Mouse (Mus musculus): Measurements from ENCODE around the gene Hs1bp3.

Hs1bp3 gene

DNA sequence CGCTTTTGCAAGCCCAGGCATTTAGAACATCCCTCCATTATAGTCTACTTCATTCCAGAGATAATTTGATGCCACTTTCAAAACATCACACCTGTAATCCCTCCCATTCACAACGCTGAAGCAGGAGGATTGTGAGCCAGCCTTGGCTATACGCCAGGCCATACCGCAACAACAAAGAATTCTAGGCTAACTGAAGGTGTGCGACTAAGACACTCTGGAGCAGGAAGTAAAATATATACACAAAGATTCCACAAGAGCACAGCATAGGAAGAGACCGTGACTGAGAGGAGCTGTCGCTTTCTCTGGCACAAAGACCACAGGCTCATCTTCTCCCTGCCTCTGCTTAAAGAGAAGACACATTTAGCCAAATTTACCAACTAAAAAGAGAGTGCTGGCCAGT is 49.2 kb downstream of the Hs1bp3 start:
- DNase-seq (ENCODE audit: low read depth, low spot score), result no peak

DNA sequence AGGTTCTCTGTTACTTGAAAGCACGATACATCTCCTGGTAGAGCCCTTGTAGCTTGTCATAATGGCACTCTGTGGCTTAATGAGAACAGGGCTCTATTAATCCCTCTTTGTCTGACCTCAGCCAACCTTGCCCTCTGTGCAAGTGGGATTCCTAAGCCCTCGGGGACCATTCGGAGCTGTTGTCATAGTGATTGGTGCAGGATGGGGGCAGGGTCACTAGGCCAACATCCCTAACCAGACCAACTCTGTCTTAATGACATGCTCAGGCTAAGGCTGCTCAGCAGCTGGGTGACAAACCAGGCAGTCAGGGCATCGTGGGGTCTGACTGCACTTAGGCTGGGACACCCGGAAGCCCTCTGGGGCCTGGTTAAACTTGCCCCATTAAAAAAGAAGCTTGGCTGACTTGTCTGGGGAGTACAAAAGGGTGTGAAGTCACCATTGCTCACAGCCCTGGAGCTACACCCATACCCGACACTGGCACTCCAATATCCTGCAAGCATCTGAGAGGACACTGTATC is 51.1 kb downstream of the Hs1bp3 start:
- DNase-seq (ENCODE audit: low read depth, low spot score), result no peak

DNA sequence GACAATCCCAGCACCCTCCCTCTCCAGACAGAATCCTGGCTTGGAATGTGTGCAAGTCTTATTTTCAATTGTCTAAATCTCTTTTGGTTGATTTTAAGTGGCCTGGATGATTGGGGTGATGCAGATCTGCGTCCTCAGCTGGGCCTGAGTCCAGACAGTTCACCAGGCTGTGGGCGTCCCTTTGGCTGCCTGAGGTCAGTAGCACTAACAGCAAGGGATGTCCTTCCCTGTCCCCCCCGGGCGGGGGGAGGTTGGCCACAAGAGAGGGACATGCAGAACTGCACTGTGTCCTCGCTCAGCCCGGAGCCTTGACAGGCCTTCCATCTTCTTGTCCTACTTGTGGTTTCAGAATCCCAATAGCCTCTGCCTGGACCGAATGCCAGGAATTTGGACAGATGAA is 52.1 kb downstream of the Hs1bp3 start:
- no peak for DNase-seq (ENCODE audit: low read depth, low spot score)

DNA sequence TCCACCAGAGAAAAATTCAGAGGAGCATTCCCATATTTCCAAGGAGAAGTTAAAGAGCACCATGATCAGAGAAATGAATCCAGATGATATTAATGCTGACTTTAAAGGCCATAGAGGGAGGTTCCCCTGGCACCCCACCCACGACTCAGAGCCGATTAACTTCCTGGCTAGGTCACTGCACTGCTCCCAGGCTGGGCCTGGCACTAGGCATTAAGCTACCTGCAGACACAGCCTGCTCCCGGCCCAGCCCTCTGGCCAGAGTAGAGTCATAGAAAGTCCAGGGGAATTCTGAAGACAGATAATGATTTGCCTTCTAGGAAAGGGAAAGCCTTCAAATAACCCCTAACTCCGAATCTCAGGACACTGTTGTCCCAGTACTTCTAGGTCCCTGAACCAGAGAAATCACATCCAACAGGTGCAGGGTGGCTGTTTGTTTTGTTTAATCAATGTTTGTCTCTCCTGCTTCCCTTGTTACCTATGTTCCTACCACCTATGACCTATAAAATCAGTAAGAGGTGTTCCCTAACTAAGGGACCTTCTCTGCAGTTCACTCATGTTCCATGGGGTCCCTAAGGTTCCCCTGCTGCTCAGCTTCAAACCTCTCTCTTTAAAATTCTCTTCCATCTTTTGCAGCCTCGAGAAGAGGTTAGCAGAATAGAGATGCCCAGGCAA is 52.8 kb downstream of the Hs1bp3 start:
- DNase-seq (ENCODE audit: low read depth, low spot score), result no peak

DNA sequence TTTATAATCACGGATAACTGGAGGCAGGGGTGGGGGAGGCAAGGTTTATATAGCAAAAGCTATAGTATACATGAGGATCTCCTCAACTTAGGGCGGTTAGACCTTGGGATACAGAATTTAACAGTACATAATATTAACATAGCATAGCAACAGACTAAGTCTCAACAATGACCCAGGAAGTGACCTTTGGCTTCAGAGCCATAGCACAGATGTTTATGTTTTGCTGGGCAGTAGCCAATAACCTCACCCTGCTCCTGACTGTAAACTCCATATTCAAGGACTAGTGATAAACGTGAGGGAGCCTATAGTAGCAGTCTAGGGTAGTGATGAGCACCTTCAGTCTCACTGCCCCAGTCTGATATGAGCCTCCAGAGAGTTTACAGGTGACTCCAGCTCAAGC is 53.5 kb downstream of the Hs1bp3 start:
- no peak for DNase-seq (ENCODE audit: low read depth, low spot score)

DNA sequence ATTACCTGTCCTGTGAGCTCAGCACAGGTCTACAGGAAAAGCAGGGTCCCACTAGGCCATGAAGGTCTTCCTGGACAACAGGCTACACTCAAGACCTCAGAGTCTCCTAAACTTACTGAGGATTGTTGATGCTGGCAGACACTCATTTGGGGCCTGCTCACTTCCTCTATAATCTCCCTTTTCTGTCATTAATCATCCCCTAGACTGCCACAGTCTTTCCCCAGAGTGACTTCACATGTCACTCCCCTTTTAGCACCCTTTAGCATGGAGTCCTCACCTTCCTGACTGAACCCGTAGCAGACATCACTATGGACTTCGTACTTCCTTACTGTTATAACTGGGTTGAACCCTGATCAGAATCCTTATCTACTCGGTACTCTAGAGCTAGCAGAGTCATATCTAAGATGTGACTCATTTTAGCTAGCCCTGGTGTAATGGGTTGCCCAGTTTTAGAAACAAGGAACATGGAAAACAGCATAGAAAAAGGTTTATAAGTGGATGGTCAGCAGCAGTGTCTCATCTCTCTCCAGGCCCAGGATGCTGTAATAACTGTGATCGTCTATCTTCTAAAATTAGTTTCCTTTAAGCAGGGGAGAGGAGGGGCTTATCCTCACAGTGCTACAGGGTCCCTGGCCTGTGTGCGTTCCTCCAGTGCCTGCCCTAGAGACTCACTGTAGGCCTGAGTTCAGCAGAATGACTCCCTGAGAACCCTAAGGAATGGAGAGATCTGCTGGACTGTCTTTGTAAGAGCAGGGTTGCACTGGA is 58.7 kb downstream of the Hs1bp3 start:
- DNase-seq (ENCODE audit: low read depth, low spot score), result no peak

DNA sequence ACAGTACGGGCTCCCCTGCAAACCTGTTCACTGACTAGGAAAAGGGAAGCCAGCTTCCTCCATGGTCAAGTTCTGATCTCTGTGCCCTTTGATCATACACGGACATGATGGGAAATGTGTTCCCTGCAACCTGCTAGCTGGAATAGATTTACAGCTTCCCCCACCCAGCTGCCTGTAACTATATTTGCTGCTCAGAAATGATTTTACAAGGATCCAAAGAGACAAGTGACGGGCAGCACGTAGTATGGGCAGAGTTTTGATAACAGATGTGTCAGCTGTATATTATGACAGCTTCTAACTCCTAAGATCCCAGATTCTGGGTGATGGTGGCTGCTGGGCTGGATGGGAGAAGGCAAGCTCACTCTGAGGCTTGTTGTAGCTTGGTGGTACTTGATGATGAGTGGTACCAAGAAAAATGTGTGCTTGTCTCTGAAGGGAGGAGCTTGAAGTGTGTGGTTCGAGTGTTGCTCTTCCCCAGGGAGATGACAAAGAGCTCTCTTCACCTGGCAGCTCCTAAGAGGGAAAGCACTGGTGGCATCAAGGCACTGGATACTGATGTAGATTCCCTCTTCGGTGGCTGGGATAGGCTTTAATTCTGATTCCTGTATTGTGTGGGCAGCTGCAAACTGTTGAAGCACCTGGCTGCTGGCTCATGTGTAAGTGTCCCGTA is 59.4 kb downstream of the Hs1bp3 start:
- no peak for DNase-seq (ENCODE audit: low read depth, low spot score)

DNA sequence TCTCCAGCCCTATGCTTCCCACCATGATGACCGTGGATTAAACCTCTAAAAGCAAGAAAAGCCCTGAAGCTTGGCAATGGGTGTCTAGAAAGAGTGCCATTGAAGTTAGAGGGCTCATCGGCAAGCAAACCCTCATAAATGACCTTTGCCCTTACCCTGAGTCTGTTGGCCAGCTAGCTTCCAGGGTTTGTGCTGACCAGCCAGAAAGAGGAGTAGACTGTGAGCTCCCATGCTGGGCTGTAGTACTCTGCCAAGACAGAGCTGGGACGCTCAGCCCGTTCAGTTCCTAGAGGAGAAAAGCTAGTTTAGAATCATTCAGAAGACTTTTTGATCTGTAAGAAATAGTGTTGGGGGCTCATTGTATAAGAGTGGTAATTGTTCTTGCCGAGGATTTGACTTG is 60.5 kb downstream of the Hs1bp3 start:
- DNase-seq (ENCODE audit: low read depth, low spot score), result no peak

DNA sequence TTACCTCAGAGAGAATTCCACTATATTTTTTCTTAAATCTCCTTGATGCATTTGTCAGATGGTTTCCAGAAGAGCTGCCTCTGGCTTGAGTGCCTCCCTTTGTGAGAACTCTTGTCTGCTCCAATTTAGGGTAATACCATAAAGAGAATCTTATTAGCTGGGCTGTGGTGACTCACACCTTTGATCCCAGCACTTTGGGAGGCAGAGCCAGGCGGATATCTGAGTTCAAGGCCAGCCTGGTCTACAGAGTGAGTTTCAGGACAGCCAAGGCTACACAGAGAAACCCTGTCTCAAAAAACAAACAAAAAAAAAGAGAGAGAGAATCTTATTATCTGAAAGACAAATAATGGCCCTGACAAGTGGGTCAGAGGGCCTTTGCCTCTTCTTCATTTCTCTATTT is 63.9 kb downstream of the Hs1bp3 start:
- DNase-seq (ENCODE audit: low read depth, low spot score), result no peak

DNA sequence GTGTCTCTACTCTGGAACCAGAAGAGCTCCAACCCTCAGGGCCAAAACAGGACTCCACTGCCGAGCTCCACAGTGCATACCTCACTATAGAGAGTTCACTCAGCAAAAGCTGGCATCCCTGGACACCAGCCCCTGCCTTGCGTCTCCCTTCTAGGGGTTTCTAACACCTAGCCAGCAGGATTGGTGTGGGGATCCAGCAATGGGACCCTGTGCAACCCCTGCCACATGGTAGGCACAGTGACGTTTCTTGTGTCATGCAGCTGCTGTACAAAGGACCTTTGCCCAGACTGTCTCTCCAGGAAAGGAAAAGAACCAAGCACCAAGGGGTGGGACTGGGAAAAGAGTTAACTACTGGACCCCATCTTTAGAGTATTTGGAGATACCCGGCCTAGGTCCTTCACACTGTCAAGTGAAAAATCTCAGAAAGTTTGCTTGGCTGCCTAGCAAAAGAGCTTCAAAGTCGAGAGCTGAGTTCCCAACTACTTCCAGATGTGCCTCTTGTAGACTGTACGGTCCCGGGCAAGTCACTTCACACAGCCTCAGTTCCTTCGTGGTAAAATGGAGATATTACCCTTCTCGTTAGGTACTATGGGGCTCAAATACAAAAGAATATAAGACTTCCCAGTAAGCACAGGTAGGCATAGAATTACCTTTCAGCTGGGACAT is 64.9 kb downstream of the Hs1bp3 start:
- DNase-seq (ENCODE audit: low read depth, low spot score), result no peak

DNA sequence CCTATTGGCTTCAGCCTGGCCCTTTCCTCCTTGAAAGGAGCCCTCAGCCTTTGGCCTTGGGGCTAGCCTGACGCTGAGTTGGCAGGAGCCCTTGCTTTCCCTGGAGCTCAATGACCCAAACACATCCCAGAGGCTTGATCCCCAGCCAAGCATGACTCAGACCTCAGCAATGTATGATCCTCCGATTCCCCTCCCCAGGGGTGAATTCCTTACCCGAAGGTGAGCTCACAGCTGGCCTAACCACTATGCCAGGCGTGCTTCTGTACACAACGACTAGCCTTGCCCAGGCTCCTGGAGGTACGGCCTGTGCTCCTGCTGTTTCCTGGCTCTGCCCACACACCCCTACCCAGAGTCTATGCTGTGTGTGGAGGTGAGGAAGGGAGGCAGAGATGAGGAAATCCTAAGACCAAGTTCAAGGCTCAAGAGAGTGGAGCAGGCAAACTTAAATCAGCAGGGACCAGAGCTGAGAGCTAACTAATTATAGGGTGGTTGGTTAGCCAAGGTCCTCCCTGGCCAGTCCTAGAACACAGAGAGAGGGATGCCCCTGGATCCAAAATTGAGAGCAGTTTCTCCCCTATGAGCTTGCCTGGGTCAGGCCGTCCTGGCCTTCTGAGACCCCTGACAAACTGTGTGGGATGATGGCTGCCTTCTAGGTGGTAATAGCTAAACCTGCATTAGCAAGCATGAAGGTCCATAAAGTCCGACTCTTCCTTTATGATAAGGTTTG is 66.7 kb downstream of the Hs1bp3 start:
- DNase-seq (ENCODE audit: low read depth, low spot score), result no peak

DNA sequence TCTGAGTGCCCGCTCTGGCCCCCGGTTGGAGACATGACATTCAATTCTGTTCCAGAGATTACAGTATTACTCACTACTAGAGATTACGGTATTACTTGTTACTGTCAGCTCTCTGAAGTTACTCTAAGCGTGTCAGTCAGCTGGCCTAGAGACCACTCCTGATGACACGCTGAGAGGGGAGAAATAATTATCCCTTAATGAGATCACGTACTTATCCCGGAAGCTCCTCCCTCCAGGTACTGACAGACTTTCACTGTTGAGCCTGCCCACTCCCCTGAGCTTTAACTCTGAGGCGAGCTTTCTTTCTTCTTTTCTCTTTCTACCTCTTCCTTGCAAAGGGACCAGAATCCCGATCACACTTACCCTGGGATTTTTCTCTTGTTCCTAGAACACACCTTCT is 67.7 kb downstream of the Hs1bp3 start:
- DNase-seq (ENCODE audit: low read depth, low spot score), result no peak

DNA sequence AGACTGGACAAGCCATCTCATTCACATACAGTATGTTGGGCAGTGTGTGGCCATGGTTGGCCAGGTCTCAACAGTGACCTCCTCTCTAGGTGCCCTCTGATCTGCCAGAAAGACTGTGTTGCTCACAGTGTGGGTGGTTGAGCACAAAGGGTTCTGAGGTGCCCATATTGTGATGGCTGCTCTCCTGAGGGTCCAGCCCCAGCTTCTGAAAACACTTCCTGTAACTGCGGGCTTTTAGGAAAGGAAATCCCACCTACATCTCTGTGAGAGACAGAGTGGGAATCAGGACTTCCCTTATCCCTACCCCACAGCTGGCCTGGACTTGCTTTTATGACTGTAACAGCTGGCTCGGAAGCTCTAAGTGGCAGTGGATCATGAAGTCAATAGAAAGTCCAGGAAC is 68.7 kb downstream of the Hs1bp3 start:
- no peak for DNase-seq (ENCODE audit: low read depth, low spot score)

DNA sequence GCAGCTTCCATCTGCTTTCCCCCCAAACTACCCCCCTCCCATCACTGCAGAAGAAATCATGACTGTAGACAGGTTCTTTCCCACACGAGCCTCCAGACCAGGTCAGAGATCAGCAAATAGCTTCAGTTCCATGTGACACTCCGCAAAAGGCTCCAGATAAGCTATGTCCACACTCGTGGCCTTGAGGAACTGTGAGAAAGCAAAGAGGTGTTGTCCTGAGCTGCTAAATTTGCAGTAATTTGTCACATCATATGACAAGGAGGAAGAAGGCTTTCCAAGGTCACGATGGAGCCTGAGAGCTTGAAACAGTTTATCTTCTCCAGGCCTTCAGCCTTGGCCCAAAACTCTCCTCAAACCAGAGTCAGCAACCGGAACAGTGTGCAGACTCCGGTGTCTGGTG is 70.6 kb downstream of the Hs1bp3 start:
- no peak for DNase-seq (ENCODE audit: low read depth, low spot score)

DNA sequence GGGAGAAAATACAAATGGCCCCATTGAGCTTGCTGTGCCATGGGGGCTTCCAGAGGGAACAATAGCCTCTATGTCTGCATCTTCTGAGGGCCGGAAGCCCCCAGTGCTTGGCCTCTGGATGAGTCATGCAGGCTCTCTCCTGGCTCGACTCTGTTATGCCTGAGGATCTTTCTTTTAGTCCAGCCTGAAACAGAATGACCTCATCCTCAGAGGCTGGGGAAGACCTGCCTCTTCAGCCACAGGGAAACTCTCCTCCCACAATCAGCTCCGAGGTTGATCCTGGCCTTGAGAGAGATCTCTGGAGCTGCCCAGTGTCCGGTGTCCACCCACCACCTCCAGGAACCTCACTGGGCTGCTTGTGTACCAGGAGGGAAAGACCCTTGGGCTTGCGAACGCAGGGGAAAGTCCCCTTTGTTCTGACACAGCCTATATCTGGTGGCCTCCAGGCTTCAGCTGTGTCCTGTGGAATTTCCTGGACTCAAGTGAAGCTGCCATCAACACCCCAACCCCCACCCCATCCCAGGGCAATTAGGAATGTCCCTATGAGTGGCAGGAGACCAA is 73.3 kb downstream of the Hs1bp3 start:
- no peak for DNase-seq (ENCODE audit: low read depth, low spot score)

DNA sequence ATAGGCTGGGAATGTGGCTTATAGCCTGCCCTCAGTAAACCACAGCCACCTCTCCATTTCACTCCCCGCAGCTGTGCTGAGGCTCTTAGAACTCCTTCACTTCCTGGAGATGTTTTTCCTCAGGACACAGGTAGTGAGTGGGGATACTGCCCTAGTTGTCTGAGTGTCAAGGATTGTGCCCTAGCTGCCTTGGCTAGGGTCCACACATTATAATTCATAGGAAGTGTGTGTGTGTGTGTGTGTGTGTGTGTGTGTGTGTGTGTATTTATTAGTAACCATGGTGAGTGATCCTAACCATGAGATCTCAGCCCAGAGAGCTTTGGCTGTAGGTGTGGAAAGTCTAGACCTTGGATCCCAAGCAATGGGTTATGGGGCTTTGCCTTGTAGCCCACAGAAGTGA is 74.0 kb downstream of the Hs1bp3 start:
- DNase-seq (ENCODE audit: low read depth, low spot score), result no peak

DNA sequence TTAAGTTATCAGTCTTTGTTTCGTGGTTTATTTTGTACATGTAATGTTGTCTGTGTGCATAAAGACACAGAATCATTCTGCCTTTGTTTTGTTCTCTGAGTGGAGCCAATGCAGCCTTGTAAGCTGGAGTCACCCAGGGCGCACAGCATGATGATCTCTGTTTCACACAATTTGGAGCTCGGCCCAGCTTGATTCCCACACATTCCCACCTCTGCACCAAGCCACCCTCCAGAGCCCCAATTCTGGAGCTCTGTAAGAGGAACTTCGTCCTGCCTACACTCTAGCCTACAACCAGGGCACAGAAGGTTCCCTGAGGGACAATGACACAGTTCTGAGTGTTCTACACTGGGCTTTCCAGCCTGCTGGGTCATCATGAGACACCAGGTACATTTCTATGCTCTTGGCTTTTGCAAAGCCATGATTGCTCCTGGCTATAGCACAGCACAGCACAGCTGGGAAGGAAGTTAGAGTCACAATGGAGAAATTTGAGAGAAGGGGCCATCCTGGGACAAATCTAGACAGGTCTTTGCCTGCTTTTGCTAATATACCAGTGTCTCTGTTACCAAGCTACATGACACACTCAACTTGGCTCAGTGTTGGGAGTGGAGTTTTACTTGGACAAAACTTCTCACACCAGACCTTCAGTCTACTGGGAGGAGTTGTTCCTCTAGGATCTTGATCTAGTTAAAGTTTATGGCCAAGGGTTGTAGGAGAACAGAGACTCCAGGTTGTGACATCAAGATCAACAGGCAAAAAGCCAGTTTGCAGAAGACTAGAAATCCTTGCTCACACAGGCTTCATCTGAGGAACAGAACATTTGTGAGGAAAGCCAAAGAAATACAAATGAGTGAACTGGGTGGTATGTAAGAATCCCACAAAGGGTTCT is 75.5 kb downstream of the Hs1bp3 start:
- DNase-seq (ENCODE audit: low read depth, low spot score), result no peak

DNA sequence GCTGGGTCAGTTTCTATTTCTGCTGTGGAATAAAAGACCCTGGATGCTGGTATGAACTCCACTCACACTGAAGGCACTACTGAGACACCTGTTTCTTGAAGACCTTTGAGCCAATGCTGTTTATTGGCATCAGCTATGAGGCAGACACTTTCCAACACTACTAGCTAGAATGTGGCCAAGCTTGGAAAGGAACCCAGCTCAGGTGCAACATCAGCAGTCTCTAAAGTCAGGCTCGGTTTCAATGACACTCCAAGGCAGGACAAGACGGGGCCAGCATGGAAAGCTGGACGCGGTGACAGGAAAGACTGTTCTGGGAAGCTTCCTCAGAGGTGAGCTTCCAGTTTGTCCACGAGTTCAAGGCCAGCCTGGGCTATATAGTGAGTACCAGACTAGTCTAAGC is 80.0 kb downstream of the Hs1bp3 start:
- DNase-seq (ENCODE audit: low read depth, low spot score), result no peak
